Mouse (Mus musculus): ENCODE measurements at regions not wholly inside any gene's neighbourhood (a gene's known extent, or its start where the extent isn't known, plus 50 kb on each side); places are given as distances from the start of the nearest gene placed in this dataset.

GRCm38 (mm10) chr10:98789763-98790162 lies 124.4 kb upstream of the Atp2b1 start:
- Histone ChIP-seq H3K9ac (replicated peaks; ENCODE audit: low read length) (no peak overlapping the region), H3K27ac (replicated peaks; ENCODE audit: low read depth, low read length) (no peak overlapping the region), H3K4me3 (ENCODE audit: low read depth, low read length) (no peak overlapping the region), H3K4me2 (ENCODE audit: low read depth, low read length) (no peak overlapping the region), H3K27me3 (ENCODE audit: control insufficient read depth, insufficient read depth, low read length) (no peaks in the 10 kb centered on the region), H3K4me1 (ENCODE audit: control insufficient read depth, insufficient read depth, low read length) (no peaks in the 10 kb centered on the region), H3K36me3 (replicated peaks; ENCODE audit: control insufficient read depth, insufficient read depth, low read depth, low read length) (no peaks in the 10 kb centered on the region), H3K9me3 (replicated peaks; ENCODE audit: control insufficient read depth, low read length) (no peaks in the 10 kb centered on the region)
- ATAC-seq (replicated peaks; ENCODE audit: insufficient number of reproducible peaks, low FRiP score, low TSS enrichment, low read depth) = no peak
- no peak for DNase-seq (ENCODE audit: low spot score)
- WGBS = 91% methylated on average over 9 of the region's 9 CpGs

GRCm38 (mm10) chr10:98790456-98790855 lies 123.8 kb upstream of the Atp2b1 start:
- DNase-seq (ENCODE audit: low spot score) = no peak
- Histone ChIP-seq H3K27me3 (ENCODE audit: control insufficient read depth, insufficient read depth, low read length) (no peaks in the 10 kb centered on the region), H3K9ac (replicated peaks; ENCODE audit: low read length) (no peak overlapping the region), H3K36me3 (replicated peaks; ENCODE audit: control insufficient read depth, insufficient read depth, low read depth, low read length) (no peaks in the 10 kb centered on the region), H3K27ac (replicated peaks; ENCODE audit: low read depth, low read length) (no peak overlapping the region), H3K9me3 (replicated peaks; ENCODE audit: control insufficient read depth, low read length) (no peaks in the 10 kb centered on the region), H3K4me1 (ENCODE audit: control insufficient read depth, insufficient read depth, low read length) (no peaks in the 10 kb centered on the region), H3K4me3 (ENCODE audit: low read depth, low read length) (no peak overlapping the region), H3K4me2 (ENCODE audit: low read depth, low read length) (no peak overlapping the region)
- ATAC-seq (replicated peaks; ENCODE audit: insufficient number of reproducible peaks, low FRiP score, low TSS enrichment, low read depth) = no peak
- WGBS = 93% methylated on average over 3 of the region's 3 CpGs

- Histone ChIP-seq H3K4me3 (ENCODE audit: low read depth, low read length) (no peak overlapping the region), H3K27ac (replicated peaks; ENCODE audit: low read depth, low read length) (no peak overlapping the region), H3K4me2 (ENCODE audit: low read depth, low read length) (no peak overlapping the region), H3K27me3 (ENCODE audit: control insufficient read depth, insufficient read depth, low read length) (no peaks in the 10 kb centered on the region), H3K9ac (replicated peaks; ENCODE audit: low read length) (no peak overlapping the region), H3K36me3 (replicated peaks; ENCODE audit: control insufficient read depth, insufficient read depth, low read depth, low read length) (no peaks in the 10 kb centered on the region), H3K4me1 (ENCODE audit: control insufficient read depth, insufficient read depth, low read length) (no peaks in the 10 kb centered on the region), H3K9me3 (replicated peaks; ENCODE audit: control insufficient read depth, low read length) (no peaks in the 10 kb centered on the region)
- 88% methylated on average over 4 of the region's 4 CpGs for WGBS
- DNase-seq (ENCODE audit: low spot score) (no peak), ATAC-seq (replicated peaks; ENCODE audit: insufficient number of reproducible peaks, low FRiP score, low TSS enrichment, low read depth) (no peak)
Observed at GRCm38 (mm10) chr10:98792019-98792741, 122.0 kb upstream of the Atp2b1 start.

- Histone ChIP-seq H3K36me3 (replicated peaks; ENCODE audit: control insufficient read depth, insufficient read depth, low read depth, low read length) (no peaks in the 10 kb centered on the region), H3K9me3 (replicated peaks; ENCODE audit: control insufficient read depth, low read length) (no peaks in the 10 kb centered on the region), H3K27ac (replicated peaks; ENCODE audit: low read depth, low read length) (no peak overlapping the region), H3K27me3 (ENCODE audit: control insufficient read depth, insufficient read depth, low read length) (no peaks in the 10 kb centered on the region), H3K4me2 (ENCODE audit: low read depth, low read length) (no peak overlapping the region), H3K4me1 (ENCODE audit: control insufficient read depth, insufficient read depth, low read length) (no peaks in the 10 kb centered on the region), H3K9ac (replicated peaks; ENCODE audit: low read length) (no peak overlapping the region), H3K4me3 (ENCODE audit: low read depth, low read length) (no peak overlapping the region)
- ATAC-seq (replicated peaks; ENCODE audit: insufficient number of reproducible peaks, low FRiP score, low TSS enrichment, low read depth) = no peak
- DNase-seq (ENCODE audit: low spot score) = no peak
- WGBS = 83% methylated on average over 9 of the region's 9 CpGs
Observed at GRCm38 (mm10) chr10:98793926-98794536, 120.2 kb upstream of the Atp2b1 start.

GRCm38 (mm10) chr10:98796016-98796415 lies 118.2 kb upstream of the Atp2b1 start:
- no peak for ATAC-seq (replicated peaks; ENCODE audit: insufficient number of reproducible peaks, low FRiP score, low TSS enrichment, low read depth)
- Histone ChIP-seq H3K4me2 (ENCODE audit: low read depth, low read length) (no peak overlapping the region), H3K4me1 (ENCODE audit: control insufficient read depth, insufficient read depth, low read length) (no peaks in the 10 kb centered on the region), H3K9me3 (replicated peaks; ENCODE audit: control insufficient read depth, low read length) (no peaks in the 10 kb centered on the region), H3K27ac (replicated peaks; ENCODE audit: low read depth, low read length) (no peak overlapping the region), H3K27me3 (ENCODE audit: control insufficient read depth, insufficient read depth, low read length) (no peaks in the 10 kb centered on the region), H3K9ac (replicated peaks; ENCODE audit: low read length) (no peak overlapping the region), H3K36me3 (replicated peaks; ENCODE audit: control insufficient read depth, insufficient read depth, low read depth, low read length) (no peaks in the 10 kb centered on the region), H3K4me3 (ENCODE audit: low read depth, low read length) (no peak overlapping the region)
- no peak for DNase-seq (ENCODE audit: low spot score)
- WGBS = 97% methylated on average over 3 of the region's 3 CpGs

GRCm38 (mm10) chr10:98798634-98799415 lies 115.4 kb upstream of the Atp2b1 start:
- Histone ChIP-seq H3K36me3 (replicated peaks; ENCODE audit: control insufficient read depth, insufficient read depth, low read depth, low read length) (no peaks in the 10 kb centered on the region), H3K27ac (replicated peaks; ENCODE audit: low read depth, low read length) (no peak overlapping the region), H3K4me3 (ENCODE audit: low read depth, low read length) (no peak overlapping the region), H3K27me3 (ENCODE audit: control insufficient read depth, insufficient read depth, low read length) (no peaks in the 10 kb centered on the region), H3K4me1 (ENCODE audit: control insufficient read depth, insufficient read depth, low read length) (no peaks in the 10 kb centered on the region), H3K9ac (replicated peaks; ENCODE audit: low read length) (no peak overlapping the region), H3K4me2 (ENCODE audit: low read depth, low read length) (no peak overlapping the region), H3K9me3 (replicated peaks; ENCODE audit: control insufficient read depth, low read length) (no peaks in the 10 kb centered on the region)
- WGBS = 80% methylated on average over 6 of the region's 6 CpGs
- no peak for DNase-seq (ENCODE audit: low spot score)
- no peak for ATAC-seq (replicated peaks; ENCODE audit: insufficient number of reproducible peaks, low FRiP score, low TSS enrichment, low read depth)

GRCm38 (mm10) chr10:98799830-98800229 lies 114.4 kb upstream of the Atp2b1 start:
- Histone ChIP-seq H3K36me3 (replicated peaks; ENCODE audit: control insufficient read depth, insufficient read depth, low read depth, low read length) (no peaks in the 10 kb centered on the region), H3K9ac (replicated peaks; ENCODE audit: low read length) (no peak overlapping the region), H3K9me3 (replicated peaks; ENCODE audit: control insufficient read depth, low read length) (no peaks in the 10 kb centered on the region), H3K4me1 (ENCODE audit: control insufficient read depth, insufficient read depth, low read length) (no peaks in the 10 kb centered on the region), H3K27me3 (ENCODE audit: control insufficient read depth, insufficient read depth, low read length) (no peaks in the 10 kb centered on the region), H3K4me2 (ENCODE audit: low read depth, low read length) (no peak overlapping the region), H3K4me3 (ENCODE audit: low read depth, low read length) (no peak overlapping the region), H3K27ac (replicated peaks; ENCODE audit: low read depth, low read length) (no peak overlapping the region)
- WGBS = 77% methylated on average over 3 of the region's 3 CpGs
- ATAC-seq (replicated peaks; ENCODE audit: insufficient number of reproducible peaks, low FRiP score, low TSS enrichment, low read depth) = no peak
- DNase-seq (ENCODE audit: low spot score) = no peak

GRCm38 (mm10) chr10:98800949-98801348 lies 113.3 kb upstream of the Atp2b1 start:
- Histone ChIP-seq H3K27ac (replicated peaks; ENCODE audit: low read depth, low read length) (no peak overlapping the region), H3K9me3 (replicated peaks; ENCODE audit: control insufficient read depth, low read length) (no peaks in the 10 kb centered on the region), H3K27me3 (ENCODE audit: control insufficient read depth, insufficient read depth, low read length) (no peaks in the 10 kb centered on the region), H3K4me1 (ENCODE audit: control insufficient read depth, insufficient read depth, low read length) (no peaks in the 10 kb centered on the region), H3K9ac (replicated peaks; ENCODE audit: low read length) (no peak overlapping the region), H3K36me3 (replicated peaks; ENCODE audit: control insufficient read depth, insufficient read depth, low read depth, low read length) (no peaks in the 10 kb centered on the region), H3K4me3 (ENCODE audit: low read depth, low read length) (no peak overlapping the region), H3K4me2 (ENCODE audit: low read depth, low read length) (no peak overlapping the region)
- DNase-seq (ENCODE audit: low spot score) (peak; percentile 15), ATAC-seq (replicated peaks; ENCODE audit: insufficient number of reproducible peaks, low FRiP score, low TSS enrichment, low read depth) (no peak)
- 41% methylated on average over 8 of the region's 8 CpGs for WGBS
